Mouse (Mus musculus) heart, embryonic 10.5 days (tissue): ENCODE results near the gene Cox6b1. TPM values are rescaled to one million over a fixed set of nuclear protein-coding genes. Genes with fewer than 3 reads are reported as not detected.

Source experiments
- microRNA-seq: library from miRNA; unstranded; fragments of <30 nt; microRNA quantifications from one replicate; pipeline ENCODE4, GENCODE M21; 2017
- polyA plus RNA-seq: library from polyadenylated mRNA; unstranded; fragments of >200 nt; fragmentation: Nextera tagmentation; extraction: Ambion mirVana; gene quantifications from 2 replicates; pipeline ENCODE4 v1.2.1, GENCODE M21; 2016

Gene Cox6b1
- polyA plus RNA-seq, 1 experiment from 2014 or later, result 1,107 TPM

Small RNAs within 50 kb of the gene (microRNA-seq; reads per million reads assigned to microRNA genes)
- not detected for gene Mir3569

Other genes with a start within 250 kb of the Cox6b1 start
- 2.2 and 9.0 TPM in 2 replicates for gene Tyrobp, start 212.4 kb downstream of the Cox6b1 start, polyA plus RNA-seq
- 0.35 TPM in 1 of 2 replicates, not detected in the other for gene Hcst, start 206.3 kb downstream of the Cox6b1 start, polyA plus RNA-seq
- gene Nfkbid, start 204.4 kb downstream of the Cox6b1 start, polyA plus RNA-seq, result 1.5 and 1.6 TPM in 2 replicates
- gene Aplp1, start 180.6 kb downstream of the Cox6b1 start, polyA plus RNA-seq, result 44.3 and 50.4 TPM in 2 replicates
- 3.3 and 5.2 TPM in 2 replicates for gene Kirrel2, start 168.5 kb downstream of the Cox6b1 start, polyA plus RNA-seq
- gene Nphs1, start 167.8 kb downstream of the Cox6b1 start, polyA plus RNA-seq, result 0.55 and 0.79 TPM in 2 replicates
- 0.30 and 3.0 TPM in 2 replicates for gene Prodh2, start 132.5 kb downstream of the Cox6b1 start, polyA plus RNA-seq
- 8.5 and 9.0 TPM in 2 replicates for gene Arhgap33, start 91.1 kb downstream of the Cox6b1 start, polyA plus RNA-seq
- gene Hspb6, start 74.0 kb downstream of the Cox6b1 start, polyA plus RNA-seq, result 4.2 and 8.3 TPM in 2 replicates
- gene Proser3, start 73.9 kb downstream of the Cox6b1 start, polyA plus RNA-seq, result 8.8 and 13.0 TPM in 2 replicates
- gene Lin37, start 66.3 kb downstream of the Cox6b1 start, polyA plus RNA-seq, result 31.5 and 35.6 TPM in 2 replicates
- 87.8 and 90.4 TPM in 2 replicates for gene U2af1l4, start 62.9 kb downstream of the Cox6b1 start, polyA plus RNA-seq
- gene Gm49396, start 62.8 kb downstream of the Cox6b1 start, polyA plus RNA-seq, result 9.9 and 12.3 TPM in 2 replicates
- gene Psenen, start 62.5 kb downstream of the Cox6b1 start, polyA plus RNA-seq, result 112 and 124 TPM in 2 replicates
- gene Igflr1, start 60.7 kb downstream of the Cox6b1 start, polyA plus RNA-seq, result 2.6 and 4.1 TPM in 2 replicates
- gene Kmt2b, start 37.4 kb downstream of the Cox6b1 start, polyA plus RNA-seq, result 5.6 and 8.3 TPM in 2 replicates
- gene Zbtb32, start 27.2 kb downstream of the Cox6b1 start, polyA plus RNA-seq, result 0.19 and 0.27 TPM in 2 replicates
- gene Upk1a, start 13.3 kb downstream of the Cox6b1 start, polyA plus RNA-seq, result 1.8 and 2.7 TPM in 2 replicates
- gene Etv2, start 9.7 kb upstream of the Cox6b1 start, polyA plus RNA-seq, result 5.5 and 5.9 TPM in 2 replicates
- gene Rbm42, start 24.2 kb upstream of the Cox6b1 start, polyA plus RNA-seq, result 111 and 130 TPM in 2 replicates
- 51.3 and 59.8 TPM in 2 replicates for gene Haus5, start 38.8 kb upstream of the Cox6b1 start, polyA plus RNA-seq
- not detected in 2 replicates for gene Pmis2, start 45.5 kb upstream of the Cox6b1 start, polyA plus RNA-seq
- gene 2200002J24Rik, start 72.8 kb upstream of the Cox6b1 start, polyA plus RNA-seq, result 0.48 and 1.1 TPM in 2 replicates
- 1.1 and 1.5 TPM in 2 replicates for gene Atp4a, start 86.1 kb upstream of the Cox6b1 start, polyA plus RNA-seq
- 183 and 189 TPM in 2 replicates for gene Tmem147, start 103.4 kb upstream of the Cox6b1 start, polyA plus RNA-seq
- gene Gapdhs, start 117.5 kb upstream of the Cox6b1 start, polyA plus RNA-seq, result 0.23 and 0.48 TPM in 2 replicates
- gene Sbsn, start 125.3 kb upstream of the Cox6b1 start, polyA plus RNA-seq, result 0.84 and 1.1 TPM in 2 replicates
- 0.39 and 0.81 TPM in 2 replicates for gene Dmkn, start 137.6 kb upstream of the Cox6b1 start, polyA plus RNA-seq
- not detected in 2 replicates for gene Krtdap, start 161.7 kb upstream of the Cox6b1 start, polyA plus RNA-seq
- 0.20 TPM in 1 of 2 replicates, not detected in the other for gene Ffar2, start 197.6 kb upstream of the Cox6b1 start, polyA plus RNA-seq
- gene Ffar3, start 230.0 kb upstream of the Cox6b1 start, polyA plus RNA-seq, result 0.10 and 0.17 TPM in 2 replicates
- gene Ffar1, start 235.4 kb upstream of the Cox6b1 start, polyA plus RNA-seq, result not detected in 2 replicates